Mouse (Mus musculus) B cell, adult 2 months (primary cell): ENCODE results near the gene Ulk4.

Experiments
- DNase-seq, 2 experiments: peaks; one replicate each; pipeline ENCODE4 v3.0.0; 2022

Gene Ulk4

DNA sequence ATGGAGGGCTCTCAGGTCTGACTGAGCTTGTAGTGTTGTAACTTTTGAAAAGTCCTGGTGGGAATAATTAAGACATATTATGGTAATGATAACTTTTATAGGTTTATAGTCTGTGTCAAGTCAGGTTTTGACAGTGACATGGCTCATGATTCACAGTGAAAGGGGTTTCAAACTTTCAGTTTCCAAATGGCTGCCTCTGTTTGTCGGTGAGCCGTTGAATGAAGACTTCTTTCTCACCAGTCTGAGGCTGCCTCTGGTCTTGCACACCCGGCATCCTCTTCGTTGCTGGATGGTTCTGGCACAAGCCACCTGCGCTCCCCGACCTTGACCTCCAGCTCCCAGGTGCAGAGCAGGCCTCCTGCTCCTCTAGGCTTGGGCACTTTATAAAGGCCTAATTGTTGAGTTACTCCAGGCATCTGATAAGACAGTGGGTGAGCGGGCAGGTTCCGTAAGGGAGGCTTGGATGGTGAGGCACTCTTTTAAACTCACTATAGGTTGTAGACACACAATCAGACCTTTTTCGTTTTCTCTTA, 22.3 kb upstream of the Ulk4 start:
- DNase-seq = peak in 1 of 2 experiments; percentile 41

DNA sequence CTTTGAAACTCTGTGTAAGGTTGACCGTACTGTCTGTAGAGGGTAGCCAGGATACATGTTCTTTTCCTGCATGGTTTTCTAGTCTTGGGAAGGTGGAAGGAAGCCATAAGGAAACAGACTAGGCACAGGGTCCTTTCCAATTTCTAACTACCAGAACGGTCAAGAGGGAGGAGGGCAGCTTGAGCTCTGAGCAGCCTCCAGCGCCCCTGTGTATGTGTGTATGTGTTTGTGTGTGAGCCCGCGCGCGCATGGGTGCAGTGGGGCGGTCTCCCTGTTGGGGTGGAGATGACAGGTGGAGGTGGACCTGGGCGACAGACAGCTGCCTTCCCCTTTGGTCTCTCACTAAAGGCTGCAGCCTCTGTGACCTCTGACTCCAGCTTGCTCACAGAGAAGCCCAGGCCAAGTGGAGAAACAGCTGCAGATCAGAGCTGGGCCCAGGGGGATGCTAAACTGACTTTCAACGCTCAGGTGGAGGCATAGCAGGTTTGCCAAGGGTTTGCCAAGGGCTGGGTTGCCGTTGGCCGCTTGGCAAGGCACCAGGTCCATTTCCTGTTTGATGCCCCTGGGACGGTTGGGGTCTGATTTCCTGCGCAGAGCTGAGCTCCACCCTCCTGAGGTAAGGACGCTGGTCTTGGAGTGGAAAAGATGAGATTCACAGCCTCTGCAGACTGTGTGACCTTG, 21.6 kb upstream of the Ulk4 start:
- DNase-seq = peak; percentile 76 to 79

DNA sequence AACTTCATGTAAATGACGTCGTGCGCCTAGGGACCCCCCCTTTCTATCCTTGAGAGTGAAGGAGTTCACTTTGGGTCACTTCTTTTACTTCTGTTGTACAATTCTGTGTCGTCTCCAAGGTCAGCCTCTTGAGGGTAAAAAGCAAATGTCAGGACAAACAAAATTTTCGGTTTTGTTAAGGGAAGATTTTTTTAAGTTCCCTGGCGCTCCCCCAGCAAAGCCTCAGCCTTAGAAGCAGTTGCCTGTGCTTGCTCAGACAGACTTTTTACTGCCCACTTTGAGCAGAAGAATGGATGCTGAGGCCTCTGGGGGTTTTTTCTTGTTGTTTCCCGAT, 21.0 kb upstream of the Ulk4 start:
- DNase-seq = no peak

DNA sequence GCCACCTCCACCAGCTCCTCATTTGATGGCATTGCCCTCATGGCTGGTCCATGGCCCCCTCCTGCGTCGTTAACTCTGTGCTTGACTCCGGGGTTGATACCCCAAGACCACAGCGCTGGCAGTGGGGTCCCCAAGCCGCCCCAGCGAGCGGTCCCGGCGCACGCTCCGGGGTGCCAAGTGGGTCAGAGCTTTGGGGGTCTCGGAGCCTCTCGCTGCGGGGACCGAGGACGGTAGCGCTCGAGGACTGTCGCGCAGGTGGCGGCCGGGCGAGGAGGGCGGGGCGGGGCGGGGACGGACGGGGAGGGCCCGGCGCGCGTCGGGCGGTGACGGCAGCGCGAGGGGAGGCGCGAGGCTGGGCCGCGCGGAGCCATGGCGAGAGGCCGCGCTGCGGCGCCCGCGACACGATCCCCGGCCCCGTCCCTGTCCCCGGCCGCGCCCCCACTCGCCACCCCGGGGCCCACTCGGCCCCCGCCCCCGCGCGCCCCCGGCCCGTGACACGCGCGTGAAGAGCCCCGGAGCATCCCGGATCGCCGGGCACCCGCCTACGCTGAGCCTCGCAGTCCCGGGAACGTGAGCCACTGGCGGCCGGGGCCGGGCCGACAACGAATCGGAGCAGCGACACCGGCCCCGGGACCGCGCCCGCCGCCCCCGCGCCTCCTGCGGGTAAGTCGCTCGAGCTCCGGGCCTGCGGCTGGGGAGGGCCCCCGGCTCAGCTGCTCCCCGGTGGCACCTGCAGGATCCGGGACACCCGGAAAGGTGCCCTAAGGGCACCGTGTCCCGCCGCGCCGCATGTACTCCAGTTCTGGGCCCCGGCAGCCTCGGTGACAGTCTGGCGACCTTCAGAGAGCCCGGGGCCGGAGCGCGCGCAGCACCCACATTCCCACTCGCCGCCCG, 20.4 kb upstream of the Ulk4 start, which contains the start of gene Trak1:
TSS of gene Trak1 (plus strand) at position 332 of the 894 bp plus-strand sequence.
- peak; percentile 64 to 71 for DNase-seq

DNA sequence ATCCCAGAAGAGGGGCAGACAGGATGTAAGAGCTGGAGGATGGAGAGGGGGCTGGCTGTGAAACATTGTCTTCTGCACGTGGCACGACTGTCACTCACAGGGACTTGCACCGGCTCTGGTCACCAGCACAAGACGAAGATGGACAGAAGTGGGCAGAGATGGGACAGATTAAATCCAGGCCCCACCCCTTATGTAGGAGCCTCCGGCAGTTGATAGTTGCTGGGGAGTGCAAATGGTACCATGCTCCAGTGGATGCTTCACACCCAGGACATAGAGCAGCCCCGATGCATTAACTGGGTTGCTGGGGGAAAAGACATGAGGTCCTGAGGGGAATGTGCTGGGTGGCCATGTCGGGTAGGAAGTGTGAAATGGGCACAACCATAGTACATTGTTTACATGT, 18.2 kb upstream of the Ulk4 start:
- no peak for DNase-seq

DNA sequence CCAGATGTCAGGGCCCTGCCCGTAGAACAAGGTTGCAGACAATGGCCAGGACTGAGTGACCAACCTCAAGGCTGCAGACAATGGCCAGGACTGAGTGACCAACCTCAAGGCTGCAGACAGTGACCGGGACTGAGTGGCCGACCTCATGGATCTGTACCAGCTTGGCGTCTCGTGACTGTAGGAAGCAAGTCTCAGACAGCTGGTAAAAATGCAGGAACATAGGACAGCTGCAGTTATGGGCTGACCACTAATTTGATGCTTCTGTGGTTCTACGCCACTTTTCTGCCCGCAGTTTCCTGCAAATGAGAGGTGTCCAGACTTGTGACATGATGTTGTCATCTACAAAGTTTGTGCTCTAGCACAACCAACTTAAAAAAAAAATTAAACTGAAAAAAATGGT, 16.2 kb upstream of the Ulk4 start:
- DNase-seq = no peak

DNA sequence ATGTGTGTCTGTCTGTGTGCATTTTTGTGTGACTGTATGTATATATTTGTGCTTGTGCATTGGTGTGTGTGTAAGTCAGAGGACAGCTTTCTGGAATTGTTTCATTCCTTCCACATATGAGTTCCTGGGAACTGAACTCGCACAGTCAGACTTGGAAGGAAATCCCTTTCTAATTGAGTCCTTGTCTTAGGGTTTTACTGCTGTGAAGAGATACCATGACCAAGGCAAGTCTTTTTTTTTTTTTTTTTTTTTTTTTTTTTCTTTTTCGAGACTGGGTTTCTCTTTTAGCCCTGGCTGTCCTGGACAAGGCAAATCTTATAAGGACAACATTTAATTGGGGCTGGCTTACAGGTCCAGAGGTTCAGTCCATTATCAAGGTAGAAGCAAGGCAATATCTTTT, 14.3 kb upstream of the Ulk4 start:
- DNase-seq = no peak

DNA sequence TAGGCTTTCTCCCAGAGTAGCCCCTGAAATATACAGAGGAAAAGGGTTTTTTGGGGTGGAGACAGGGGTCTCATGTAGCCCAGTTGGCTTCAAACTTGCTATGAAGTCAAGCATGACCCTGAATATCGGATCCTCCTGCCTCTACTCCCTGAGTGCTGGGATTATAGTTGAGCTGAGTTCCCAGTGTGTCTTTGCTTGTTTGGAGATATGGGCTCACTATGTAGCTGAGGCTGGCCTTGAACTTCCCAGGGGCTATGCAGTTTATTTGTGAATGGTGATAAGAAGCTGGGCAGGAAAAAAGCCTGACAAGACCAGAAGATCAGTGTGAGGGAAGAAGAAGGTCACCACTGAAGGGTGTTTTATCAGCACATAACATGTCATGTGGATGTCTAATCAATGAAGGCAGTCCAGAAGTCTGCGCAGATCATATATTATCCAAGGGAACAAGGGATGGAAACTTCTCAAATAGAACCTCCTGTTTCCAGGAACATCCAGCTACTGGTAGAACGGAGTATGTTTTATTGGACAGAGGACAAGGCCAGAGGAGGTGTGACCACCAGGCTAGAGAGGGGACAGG, 9.4 kb upstream of the Ulk4 start:
- DNase-seq = no peak

DNA sequence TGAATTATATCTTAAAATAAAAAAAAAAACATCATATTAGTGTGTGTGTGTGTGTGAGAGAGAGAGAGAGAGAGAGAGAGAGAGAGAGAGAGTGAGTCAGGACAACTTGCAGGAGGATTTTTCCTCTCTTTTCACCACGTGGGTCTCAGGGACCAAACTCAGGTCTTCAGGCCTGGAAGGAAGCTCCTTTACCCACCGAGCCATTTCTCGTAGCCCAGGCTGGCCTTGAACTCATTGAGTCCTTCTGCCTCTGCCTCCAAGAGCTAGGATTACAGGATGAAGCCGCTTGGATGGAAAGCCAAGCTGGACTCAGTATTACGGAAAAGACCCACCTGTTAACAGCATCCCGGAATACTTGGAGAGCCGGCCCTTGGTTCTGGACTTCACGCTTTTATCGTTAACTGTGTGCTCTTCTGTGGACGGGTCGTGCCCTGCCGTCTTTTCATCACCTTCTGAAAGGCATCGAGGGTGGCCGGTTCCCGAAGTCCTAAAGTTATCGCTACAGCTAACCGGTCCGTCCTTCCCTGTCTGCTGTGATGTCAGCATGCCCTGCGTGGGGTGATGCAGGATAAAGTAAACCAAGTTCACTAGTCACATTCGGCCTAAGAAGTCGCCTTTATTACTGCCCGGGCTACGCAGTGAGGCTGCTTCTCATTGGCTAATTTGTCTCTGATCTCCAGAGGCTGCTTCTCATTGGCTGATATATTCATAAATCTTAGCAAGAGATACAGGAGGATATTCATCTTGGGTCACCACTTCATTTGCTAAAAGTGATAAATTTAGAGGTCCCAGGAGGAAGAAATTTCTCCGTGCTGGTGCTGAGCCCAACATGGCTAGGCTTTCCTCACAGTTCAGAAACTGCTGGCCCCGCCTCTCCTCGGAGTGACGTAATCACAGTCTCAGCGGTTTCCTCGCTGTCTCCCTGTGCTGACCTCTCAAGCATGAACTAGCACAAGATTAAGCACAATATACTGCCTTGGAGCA, 8.6 kb upstream of the Ulk4 start:
- peak; percentile 93 to 95 for DNase-seq

DNA sequence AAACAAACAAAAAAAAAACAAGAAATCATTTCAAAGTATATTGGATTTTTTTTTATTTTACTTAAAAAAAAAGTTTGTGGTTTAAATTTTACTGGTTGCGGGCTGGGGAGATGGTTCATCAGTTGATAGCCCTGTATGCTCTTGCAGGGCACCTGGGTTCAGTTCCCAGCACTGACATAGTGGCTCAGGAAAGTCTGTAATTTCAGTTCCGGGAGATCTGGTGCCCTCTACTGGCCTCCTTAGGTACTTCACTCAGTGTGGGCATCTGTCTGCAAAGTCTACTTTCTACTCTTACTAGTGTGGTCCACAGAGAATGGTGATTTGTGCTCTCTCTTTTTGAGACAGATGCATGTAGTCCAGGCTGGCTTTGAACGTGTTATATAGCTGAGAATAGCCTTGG, 7.4 kb upstream of the Ulk4 start:
- peak; percentile 88 to 89 for DNase-seq

DNA sequence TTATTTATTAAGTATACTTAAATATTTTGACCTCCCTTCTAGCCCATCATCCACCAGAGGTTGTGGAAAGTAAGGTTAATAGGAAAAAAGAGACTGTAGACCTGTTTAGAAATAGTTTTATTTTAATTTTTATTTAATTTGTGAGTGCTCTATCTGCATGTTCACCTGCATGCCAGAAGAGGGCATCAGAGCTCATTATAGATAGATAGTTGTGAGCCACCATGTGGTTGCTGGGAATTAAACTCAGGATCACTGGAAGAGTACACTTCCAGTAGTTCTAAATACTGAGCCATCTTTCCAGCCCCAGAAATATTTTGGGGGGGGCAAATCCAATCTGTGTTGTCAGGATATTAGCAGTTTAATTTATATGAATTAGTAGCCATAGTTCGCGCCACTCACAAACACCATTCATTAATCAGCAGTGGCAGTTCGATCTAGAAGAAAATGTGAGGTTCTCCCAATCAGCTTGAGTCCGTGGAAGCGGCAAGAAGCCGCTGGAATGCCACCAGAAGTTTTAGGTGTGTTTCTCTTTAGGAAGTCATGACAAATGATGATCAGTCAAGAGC, 6.7 kb upstream of the Ulk4 start:
- DNase-seq = peak; percentile 40 to 45

DNA sequence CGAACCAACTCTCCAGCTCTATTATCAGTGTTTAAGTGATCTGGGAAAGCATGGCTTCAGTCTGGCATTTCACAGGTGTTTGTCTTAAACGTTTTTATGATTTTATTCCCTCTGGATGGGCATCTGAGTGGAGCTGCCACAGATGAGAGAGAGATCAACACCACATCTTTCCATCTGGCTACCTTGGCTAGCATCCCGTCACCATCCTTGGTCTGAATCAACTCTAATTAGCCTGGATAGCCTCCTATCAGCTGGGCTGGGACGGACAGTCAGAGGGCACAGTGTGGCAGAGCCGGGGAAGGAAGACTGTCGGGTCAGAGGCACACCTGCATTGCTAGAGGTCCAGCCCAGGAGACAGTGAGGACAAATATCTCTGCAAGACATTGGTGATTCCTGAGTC, 4.9 kb upstream of the Ulk4 start:
- no peak for DNase-seq

DNA sequence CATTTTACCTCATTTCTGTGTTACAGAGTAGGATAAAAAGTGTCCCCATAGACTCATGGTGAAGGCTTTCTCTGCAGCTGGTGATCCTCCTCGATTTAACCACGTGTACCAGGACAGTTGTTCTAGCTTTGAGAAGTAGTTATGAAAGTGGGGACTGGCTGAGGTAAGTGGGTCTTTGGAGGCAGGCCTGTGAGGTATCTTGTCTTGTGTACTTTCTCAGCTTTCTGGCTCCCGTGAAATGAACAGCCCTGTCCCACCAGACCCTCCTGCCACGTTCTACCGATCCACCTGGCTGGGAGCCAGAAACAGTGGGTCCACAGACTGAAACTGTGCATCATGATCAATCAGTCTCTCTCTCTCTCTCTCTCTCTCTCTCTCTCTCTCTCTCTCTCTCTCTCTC, 2.2 kb upstream of the Ulk4 start:
- no peak for DNase-seq

DNA sequence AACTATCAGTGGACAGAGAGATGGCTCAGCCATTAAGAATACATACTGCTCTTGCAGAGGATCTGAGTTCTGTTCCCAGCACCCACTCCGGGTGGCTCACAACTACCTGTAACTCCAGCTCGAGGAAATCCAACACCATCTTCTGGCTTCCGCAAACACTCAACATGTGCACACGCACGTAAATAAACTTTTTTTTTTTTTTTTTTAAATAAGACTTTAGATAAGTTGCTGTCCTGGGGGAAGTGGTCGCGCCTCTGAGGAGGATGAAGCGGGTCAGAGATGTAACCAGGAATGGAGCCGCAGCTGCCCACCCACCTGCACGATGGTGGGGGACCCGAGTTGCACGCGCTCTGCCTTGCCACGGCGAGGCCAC, 266 bp downstream of the Ulk4 start:
- DNase-seq = no peak

DNA sequence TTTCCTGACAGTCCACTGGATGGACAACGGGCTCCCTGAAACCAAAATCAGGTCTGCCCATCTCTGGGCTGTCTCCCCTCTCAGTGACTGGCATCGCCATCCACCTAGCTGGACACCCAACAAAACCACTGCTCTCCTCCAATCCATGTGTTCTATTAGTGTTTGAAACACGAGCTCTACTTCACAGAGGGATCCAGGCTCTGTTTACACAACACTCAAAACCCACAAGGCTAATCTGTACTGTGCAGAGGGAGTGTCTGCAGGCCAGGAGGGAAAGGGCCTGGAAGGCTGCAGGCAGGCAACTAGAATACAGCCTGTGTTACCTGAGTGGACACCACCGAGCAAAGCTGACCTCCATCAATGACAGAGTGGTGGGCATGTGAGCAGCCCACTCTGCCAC, 5.4 kb downstream of the Ulk4 start:
- DNase-seq = no peak

DNA sequence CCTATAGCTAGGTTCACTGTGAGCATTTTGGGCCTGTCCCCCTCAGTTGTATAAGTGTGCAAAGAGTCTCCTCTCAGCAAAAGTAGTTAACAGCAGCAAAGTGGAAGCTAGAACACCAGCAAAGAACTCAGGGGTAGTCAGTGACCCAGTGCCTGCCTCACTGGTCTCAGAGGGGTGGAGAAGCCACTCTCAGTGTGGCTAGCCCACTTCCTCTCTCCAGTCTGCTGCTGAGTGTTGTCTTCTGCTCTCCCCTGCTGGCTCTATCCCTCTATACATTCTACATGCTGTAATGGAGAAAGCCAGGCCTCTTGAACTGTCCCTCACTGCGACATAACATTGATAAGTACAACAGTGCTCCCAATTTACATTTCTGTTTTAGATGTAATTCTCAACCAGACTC, 5.8 kb downstream of the Ulk4 start:
- no peak for DNase-seq

DNA sequence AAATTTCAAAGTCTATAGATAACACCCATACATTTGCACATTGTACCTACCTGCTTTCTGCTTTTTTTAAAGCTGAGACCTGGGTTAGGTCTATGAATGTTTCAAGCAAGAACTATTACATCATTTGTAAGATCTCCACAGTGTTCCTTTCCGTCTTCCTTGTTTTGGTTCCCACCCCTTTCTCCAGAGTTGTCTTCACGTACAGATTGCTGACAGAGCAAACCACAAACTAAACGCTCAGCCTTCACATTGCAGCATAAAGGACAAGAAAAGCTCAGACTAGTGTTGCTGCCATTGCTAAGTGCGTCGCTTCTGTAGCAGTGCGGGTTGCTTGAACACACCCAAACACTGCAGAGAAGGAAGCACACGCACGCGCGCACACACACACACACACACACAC, 11.7 kb downstream of the Ulk4 start:
- no peak for DNase-seq

DNA sequence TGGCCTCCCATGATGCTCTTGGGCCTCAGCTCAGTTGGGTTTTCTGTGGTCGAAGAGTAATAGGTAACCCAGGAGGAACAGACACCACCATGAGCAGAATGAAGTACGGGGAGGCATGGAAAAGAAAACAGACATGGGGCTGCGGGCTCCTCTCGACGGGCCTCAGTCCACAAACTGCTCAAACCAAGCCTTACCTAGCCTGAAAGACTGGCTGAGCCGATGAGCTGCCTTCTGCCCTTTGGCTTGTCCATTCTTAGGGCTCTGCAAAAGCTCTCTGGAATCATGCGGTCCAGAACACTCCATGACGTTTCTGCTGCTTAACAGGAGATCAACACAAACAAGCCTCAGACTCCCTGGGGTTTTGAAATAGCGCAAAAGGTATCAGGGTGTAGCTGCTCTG, 19.9 kb downstream of the Ulk4 start:
- no peak for DNase-seq

DNA sequence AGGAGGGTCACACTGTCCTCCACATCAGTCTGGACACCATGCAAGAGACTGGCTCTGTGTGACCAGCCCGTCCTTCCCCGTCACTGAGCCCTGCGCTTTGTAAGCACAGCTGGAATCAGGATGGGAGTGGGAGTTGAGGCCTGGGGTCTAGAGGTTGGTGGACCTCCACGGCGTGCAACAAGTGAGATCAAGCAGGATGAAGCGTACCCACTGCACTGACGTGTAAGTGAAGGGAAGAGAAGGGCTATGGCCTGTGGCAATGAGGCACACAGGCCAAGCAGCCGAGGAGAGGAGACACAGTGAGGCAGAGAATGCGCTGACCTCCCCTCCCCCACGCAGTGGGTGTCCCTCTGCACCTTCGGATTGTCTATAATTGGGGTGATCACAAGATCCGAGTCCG, 22.2 kb downstream of the Ulk4 start:
- no peak for DNase-seq

DNA sequence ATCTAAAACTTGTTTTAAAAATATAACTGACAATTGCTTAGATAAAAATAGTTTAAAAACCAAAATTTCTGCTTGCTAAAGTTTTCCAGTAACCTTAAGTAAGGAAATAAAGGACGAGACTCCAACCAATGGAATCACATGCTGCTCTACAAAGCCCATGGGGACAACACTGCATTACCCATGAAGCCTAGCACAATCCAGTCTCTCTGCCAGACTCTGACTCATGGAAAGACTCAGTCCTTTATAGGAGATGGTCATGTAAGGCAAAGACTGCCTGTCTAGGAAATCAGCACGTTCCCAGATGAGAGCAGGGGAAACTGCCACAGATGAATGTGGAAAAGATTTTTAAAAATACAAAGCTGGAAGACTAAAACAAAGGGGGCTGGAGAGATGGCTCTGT, 23.0 kb downstream of the Ulk4 start:
- no peak for DNase-seq

DNA sequence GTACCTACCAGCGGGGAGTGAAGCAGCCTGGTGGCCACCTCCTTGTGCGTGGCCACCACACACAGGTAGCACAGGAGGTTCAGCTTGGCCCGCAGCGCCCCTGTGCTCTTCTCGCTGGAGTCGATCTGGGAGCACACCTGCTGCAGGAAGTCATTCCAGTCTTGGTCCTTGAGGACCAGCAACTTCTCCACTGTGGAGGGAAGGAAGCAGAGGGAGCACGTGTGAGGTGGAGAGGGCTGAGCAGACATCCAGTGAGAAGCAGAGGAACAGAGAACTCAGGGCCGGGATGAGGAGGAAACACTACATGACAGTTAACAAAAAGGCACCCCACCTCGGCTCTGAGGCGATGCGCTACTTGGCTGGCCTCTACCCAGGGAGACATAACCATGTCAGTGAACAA, 26.1 kb downstream of the Ulk4 start:
- no peak for DNase-seq

DNA sequence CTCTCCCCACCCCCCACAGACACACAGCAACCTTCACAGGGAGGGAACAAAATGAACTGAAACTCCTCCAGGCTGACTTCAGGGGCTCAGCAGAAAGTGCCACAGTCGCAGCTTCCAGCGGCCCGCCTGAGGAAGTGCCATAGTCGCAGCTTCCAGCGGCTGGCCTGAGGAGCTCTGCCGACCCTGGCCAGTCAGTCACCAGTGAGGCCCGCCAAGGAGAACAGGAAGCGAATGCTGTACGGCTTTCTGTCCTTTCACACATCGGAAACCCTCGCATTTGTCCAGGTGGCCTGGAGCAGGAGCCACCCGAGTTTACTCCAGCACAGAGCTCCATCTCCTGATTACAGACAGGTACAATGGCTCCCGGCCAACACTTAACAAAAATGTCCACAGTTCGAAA, 27.2 kb downstream of the Ulk4 start:
- DNase-seq = no peak
